Mouse (Mus musculus) embryo, embryonic 9.5 days (tissue): Measurements from ENCODE around the gene Tnn.

ENCODE experiments used
- DNase-seq: peaks from one replicate; pipeline ENCODE4 v3.0.0-alpha.2; 2017; ENCODE audit errors: extremely low spot score

Tnn gene

DNA sequence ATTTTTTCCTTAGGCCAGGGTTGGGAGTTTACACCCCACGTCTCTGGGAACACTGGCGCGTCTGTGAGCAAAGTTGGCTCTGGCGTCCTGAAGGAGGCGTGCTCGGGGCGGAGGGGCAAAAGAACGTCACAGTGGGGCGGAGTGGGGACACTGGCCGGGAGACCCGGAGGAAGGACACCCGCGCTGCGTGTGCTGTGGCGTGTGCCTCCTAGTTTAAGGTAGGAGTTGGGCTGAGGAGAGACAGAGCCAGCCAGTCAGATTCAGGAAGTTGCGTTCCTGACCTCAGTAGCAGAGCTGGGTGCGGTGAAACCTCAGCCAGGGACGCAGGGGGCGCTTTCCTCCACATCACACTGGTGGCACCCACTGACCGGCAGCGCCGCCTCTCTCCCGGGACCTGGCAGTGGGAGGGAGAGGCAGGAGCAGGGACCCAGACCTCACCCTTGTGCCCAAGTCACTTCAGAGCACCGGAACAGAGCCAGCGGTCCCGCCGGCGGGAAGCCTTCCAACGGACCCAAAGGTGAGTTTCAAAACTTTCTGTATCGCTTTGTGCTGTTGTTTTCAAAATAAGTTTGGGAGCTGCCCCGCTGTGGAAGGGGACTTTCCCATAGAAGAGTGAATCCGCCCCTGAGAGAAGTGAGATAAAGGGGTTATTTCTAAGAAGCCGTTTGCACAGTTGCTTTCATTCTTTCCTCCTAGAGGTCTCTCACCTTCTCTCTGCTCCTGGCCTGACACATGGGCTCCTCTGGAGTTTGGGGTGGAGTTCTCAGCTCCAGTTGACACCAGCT, 109.0 kb downstream of the Tnn start, which contains the start of gene 4930523C07Rik:
Gene 4930523C07Rik (plus strand): TSS at position 146 of the 785 bp plus-strand sequence.
- peak; percentile 60 for DNase-seq

DNA sequence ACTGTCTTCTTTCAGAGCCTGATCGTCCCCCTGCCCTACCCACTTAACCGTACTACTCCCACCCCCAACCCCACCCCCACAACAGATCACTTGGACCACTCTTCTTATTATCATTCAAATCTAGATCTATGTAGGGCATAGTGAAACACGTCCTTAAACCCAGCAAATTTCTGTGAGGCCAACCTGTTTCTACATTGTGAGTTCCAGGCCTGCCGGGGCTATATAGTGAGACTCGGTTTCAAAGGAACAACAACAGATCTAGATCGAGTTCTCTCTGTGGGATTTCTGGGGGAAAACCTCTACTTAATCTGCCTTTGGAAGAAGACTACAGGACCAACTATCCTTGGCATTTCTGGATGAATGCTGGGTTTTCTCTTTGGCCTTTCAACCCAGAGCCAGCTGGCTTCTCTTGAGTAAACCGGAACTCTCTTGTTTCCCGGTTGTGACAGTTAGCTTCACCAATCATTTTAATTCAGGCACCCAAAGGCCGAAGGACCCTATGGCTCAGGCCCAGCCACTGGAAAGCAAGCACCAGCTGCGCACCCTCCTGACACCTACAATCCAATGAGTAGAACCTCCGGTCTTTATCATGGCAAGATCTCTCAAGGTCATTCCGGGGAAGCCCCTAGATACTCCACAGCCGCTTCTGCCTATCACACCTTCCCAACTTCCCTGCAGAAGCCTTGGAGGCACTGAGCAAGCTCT, 110.0 kb downstream of the Tnn start:
- DNase-seq = no peak

DNA sequence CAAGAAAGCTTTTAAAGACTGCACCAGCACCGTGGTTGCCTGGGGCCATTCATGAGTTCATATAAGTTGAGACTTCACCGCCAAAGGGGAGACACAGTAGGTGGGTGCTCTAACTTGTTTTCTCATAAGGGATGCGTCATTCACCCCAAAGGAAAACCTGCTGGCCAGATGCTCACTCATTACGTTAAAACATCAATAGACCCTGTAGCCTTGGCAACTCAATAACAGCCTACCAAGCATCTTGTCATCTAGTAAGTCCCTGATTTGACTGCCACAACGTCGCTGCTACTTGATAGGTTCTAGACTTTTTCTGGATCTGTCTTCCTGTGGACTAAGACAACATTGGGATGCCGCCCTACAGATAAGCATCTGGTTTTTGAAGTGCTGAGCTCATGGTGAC, 111.0 kb downstream of the Tnn start:
- DNase-seq = no peak

DNA sequence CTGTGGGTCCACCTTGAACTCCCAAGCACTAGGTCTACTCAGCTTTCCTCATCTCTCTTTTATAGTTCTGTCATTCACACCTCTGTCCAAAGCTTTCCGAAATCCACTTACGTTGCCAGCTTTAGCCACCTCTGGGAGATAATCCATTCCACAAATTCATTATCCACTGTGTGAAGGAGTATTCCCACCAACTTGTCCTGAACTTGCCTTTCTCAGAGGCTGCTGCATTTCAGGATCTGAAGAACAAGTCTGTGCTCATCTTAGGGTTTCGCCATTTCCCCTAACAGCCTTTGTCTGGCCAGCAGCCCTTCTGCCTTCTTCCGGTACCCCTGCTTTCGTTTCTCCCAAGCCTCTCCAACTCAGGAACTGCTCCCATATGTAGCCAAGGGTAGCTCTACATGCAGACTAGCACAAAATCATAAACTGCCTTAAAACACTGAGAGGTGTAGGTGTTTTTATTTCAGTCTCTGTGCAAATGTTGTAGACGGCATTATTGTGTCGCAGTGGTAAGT, 112.1 kb downstream of the Tnn start:
- DNase-seq = no peak

DNA sequence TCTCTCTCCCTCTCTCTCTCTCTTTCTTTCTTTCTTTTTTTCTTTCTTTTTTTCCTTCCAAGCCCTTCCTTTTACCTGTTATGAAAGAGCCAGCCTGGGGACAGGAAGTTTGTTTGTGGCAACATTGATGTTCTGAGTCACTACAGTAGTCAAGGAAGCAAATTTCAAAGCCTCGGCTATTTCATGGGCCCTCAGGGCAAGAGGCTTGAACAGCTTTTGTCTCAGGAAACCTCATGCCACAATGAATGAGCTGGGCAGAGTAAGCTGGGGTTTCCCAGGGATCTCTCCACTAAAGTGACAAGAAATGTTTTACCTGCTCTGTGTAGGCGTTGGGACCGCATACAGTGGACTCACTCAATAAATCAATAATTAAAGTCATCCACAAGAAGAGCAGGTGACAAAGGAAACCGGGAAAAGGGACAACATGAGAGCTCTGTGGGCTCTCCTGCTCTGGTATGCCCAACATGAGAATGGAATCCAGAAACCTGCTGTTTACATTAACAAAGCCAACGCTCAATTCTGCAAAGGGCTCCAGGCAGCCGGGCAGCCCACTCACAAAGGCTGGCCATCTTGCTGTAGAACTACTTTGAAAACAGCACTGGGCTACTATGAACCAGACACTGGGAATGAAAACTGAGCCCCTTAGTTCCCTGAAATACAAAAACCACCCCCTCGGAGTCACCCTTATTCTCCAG, 113.3 kb downstream of the Tnn start:
- no peak for DNase-seq

DNA sequence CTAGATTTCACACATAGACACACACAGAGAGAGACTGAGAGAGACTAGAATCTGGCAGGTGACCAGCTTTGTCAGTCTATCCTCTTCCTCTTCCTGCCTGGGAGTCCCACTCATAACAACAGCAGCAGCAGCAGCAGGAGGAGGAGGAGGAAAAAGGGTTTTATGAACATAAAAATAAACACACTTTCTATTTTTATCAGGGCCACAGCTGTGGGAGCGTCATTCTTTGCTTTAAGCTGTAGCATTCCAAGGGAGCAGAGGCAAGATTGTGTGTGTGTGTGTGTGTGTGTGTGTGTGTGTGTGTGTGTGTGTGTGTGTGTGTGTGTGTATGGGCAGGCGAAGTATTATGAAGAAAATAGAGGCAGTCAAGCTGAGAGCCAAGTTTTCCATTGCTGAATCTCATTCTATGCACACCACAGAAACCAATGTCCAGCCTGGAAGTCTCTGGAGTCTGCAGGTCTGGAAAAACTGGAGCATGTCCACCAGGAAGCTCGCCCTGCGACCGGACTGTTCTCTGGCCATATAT, 116.3 kb downstream of the Tnn start:
- no peak for DNase-seq

DNA sequence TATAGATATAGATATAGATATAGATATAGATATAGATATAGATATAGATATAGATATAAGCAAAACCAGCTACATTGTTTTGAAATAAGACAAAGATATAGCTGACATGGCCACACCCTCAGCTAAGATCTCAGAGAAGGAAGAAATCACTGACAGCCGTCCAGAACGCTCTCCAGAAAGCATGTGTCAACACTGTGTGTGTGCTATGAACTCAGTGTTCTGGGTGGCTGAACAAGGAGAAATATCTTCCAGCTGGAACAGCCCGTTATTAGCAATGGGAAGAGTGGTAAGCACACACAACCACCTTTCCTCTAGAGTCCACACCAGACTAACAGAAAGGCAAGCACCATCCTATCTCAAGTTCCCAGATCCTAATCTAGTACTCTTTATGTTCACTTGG, 117.8 kb downstream of the Tnn start:
- DNase-seq = no peak
